Mouse (Mus musculus) spleen, postnatal 14 days (tissue): ENCODE data around the gene Rundc1.
"Not testable (repeated sequence)": the region's sequence is repeated elsewhere in the genome, so short reads cannot be mapped to it uniquely, and the experiment has no call there.

Experiments used
- DNase-seq, 2 experiments: peaks; one replicate each; pipeline ENCODE4 v3.0.0; 2021 to 2022; ENCODE audit warnings: low spot score in 2 of 2

The Rundc1 gene

GRCm38 (mm10) chr11:101465869-101466551 is 41.1 kb downstream of the Rundc1 start, which contains the start of gene Vat1:
Vat1 (minus strand) TSS chr11:101466230.
- DNase-seq: peak; percentile 25 to 42

DNA sequence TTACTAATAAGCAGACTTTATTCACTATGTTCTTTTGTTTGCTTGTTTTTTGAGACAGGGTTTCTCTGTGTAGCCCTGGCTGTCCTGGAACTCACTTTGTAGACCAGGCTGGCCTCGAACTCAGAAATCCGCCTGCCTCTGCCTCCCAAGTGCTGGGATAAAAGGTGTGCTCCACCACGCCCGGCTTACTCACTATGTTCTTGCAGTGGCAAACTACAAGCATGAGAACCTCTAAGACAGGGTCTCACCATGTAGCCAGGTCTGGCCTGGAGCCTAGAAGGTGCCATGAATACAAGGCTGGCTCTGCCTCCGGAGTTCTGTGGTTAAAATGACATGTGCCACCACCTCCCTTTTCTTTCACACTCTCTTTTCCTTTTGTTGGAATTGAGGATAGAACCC is 41.7 kb downstream of the Rundc1 start:
- not testable (repeated sequence) for DNase-seq

GRCm38 (mm10) chr11:101467477-101468262 is 42.8 kb downstream of the Rundc1 start:
- DNase-seq: no peak

DNA sequence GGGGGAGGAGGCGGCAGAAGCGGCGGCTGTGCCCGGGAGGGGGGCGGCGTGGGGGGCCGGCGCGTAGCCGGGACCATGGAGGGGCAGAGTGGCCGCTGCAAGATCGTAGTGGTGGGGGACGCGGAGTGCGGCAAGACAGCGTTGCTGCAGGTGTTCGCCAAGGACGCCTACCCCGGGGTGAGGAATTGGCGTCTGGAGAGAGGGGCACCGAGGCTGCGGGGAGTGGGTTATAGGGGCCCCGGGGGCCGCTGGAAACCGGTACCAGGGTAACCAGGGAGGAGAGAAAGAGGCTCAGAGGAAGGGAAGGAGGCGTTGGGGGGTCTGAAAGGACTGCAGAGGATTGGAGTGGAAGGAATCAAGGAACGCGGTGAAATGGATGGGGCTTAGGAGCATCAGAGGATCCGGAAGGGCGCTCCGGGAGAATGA is 43.4 kb downstream of the Rundc1 start:
- DNase-seq: no peak

GRCm38 (mm10) chr11:101468731-101469130 is 43.8 kb downstream of the Rundc1 start:
- DNase-seq: no peak

DNA sequence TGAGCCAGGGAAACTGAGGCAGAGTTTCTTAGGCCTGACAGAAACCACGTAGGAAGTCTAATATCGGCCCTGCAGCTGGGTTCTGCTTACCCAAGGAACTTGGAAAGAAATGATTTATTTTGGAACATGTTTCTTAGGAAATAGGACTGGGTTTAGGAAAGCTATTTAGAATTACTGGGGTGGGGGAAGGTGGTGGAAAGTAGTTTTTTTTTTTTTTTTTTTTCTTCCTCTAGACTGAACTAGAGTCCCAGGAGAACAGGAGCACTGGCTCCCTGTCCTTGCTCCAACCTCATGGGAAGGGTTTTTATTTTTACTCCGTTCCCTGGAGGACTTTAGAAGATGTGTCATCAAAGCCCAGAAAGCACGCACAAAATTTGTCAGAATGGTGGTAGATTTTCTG is 44.3 kb downstream of the Rundc1 start:
- no peak for DNase-seq

DNA sequence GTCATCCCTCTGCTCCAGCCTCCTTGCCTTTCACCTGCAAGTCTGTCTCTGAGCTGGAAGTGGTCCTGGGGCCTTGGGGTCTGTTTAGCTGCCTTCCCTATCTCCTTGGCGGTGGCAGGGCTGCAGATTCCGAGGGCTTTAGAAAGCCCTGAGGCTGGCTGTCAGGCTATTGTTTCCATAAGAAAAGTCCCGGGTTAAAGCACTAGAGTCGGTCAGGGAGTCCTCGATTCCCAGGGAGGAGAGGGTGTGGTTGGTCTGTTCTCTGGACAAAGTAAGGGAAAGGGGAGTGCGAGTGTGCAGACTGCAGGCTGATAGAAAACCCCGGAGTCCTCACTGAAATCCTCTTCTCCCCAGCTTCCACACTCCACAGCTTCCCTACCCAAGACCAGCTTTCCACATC is 45.3 kb downstream of the Rundc1 start:
- DNase-seq: no peak

DNA sequence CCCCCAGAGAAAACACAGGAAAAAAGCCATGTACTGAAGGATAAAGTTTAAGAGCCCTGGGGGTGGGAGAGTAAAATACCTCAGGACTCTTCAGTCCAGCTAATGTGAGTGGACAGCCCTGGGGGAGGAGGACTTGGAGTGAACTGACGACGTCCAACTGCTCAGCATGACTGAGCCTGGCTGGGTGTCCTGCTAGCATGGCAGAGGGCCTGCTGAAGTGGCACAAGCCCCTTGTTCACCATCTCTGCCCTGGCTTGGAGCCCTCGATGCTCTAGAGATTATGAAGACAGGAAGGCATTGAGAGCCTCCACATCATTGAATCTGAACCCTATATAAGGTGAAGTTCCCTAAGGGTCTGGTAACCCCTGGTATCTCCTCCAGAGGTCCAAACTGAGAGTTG is 47.0 kb downstream of the Rundc1 start:
- no peak for DNase-seq

GRCm38 (mm10) chr11:101472336-101472735 is 47.5 kb downstream of the Rundc1 start:
- no peak for DNase-seq

DNA sequence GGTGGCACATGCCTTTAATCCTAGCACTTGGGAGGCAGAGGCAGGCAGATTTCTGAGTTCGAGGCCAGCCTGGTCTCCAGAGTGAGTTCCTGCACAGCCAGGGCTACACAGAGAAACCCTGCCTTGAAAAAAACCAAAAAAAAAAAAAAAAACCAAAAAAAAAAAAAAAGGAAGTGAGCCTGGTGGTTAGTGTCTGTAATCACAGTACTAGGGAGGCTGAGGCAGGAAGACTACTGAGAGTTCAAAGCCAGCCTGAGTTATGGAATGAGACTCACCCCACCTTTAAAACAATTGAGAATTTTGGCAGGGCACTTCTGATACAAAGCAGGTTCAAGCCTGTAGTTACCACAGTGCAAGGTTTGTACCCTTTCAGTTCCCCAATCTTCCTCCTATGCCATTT is 48.8 kb downstream of the Rundc1 start:
- not testable (repeated sequence) for DNase-seq

- DNase-seq: no peak
These were observed 49.4 kb downstream of the Rundc1 start for GRCm38 (mm10) chr11:101474298-101474697.

DNA sequence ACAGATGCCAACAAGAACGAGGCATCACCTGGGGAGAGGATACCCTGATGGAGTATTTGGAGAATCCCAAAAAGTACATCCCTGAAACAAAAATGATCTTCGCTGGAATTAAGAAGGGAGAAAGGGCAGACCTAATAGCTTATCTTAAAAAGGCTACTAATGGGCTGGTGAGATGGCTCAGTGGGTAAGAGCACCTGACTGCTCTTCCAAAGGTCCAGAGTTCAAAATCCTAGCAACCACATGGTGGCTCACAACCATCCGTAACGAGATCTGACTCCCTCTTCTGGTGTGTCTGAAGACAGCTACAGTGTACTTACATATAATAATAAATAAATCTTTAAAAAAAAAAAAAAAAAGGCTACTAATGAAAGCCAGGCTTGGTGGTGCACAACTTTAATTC is 51.5 kb downstream of the Rundc1 start:
- not testable (repeated sequence) for DNase-seq

- no peak for DNase-seq
These were observed 52.3 kb downstream of the Rundc1 start for GRCm38 (mm10) chr11:101477194-101477551.

DNA sequence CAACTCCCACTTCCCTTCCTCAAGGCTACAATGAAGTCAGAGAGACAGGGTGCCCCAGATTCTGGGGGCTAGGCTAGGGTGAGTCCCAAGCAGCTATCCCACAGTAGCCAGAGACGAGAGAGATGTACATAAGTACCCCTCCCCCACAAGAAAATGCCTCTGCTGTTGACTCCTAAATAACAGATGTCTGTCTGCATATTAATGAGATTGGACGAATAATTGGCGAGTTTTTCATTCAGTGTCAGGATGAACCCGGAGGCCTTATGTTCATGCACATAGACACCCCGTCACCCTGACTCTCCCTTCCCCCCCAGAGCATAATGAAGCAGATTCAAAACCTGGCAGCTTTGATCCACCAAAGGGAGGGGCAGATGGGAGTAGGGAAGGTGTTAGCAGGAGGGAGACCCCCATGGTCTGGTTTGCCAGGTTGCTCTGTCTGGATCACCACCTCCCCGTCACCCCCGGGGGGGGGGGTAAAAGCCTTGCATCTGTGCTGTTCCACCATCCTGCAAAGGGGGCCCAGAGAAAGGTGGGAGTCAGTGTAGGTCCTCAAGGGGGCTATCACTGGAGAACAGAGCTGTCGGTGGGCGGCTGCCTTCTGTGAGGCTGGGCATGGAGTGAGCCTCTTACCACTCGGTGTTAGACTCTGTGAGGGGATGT is 52.8 kb downstream of the Rundc1 start:
- no peak for DNase-seq

- no peak for DNase-seq
These were observed 54.3 kb downstream of the Rundc1 start for GRCm38 (mm10) chr11:101479171-101479635.

DNA sequence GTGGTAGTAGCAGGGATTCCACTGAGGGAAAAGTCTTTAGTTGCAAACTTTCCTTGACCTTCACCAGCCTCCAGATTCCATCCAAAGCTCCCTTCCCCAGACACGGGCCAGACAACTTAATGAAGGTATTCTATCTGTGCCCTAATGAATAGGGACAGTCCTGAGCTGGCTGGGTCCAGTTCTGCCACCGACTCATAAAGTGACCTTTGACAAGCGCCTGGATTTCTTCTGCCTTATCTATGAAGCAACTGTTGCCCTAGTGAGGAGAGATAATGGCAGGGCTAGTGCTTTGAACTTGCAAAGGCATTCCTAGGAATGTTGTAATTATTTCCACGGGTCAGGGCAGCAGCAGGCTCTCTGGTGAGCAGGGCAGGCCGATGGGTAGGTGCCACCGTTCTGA is 56.0 kb downstream of the Rundc1 start:
- DNase-seq: no peak

DNA sequence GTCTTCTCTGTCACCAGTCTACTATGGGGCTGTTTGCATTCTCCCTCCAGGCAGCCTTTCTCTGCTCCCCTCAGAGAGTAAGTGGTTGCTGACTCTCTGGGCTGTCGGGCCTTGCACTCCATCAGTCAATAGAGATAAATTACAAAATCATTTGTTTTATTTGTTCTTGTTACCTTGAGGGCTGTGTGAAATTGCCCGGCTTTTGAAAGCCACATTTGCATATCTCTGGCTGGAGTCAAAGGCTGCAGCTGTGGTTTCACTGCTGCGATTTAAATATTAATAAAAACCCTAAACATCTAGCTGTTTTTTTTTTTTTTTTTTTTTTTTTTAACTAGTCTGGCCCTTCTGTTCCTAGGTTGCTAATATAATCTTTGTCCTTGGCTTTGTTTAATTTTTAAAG is 58.9 kb downstream of the Rundc1 start:
- no peak for DNase-seq

- no peak for DNase-seq
These were observed 59.4 kb downstream of the Rundc1 start for GRCm38 (mm10) chr11:101484245-101484644.

- no peak for DNase-seq
These were observed 59.9 kb downstream of the Rundc1 start for GRCm38 (mm10) chr11:101484814-101485213.
